In the genomic region with DNA sequence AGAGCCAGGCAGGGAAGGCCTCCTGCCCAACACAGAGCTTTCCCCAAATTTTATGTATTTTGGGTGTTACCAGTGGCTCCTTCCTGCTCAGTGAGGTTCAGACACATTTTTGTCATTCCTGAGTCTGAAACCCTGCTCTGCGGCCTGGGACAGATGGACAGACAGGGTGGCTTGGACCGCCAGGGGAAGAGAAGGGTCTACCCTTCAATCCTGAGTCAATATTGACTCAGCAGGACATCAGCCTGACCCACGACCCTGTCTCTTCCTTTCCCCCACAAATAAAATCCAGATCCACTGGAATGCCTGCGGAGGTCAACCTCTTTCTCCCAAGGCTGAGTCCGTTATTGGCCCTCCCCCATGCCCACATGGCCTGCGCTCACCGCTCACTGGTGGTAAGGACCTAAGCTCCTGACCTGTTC, we compare ENCODE assay signal across 9 mouse cellular contexts. TPM values are rescaled to one million over a fixed set of nuclear protein-coding genes. Genes with fewer than 3 reads are reported as not detected.
DNase-seq lines count a peak whose midpoint lies in the region; ATAC-seq and TF ChIP-seq lines count a peak whose summit lies in the region.
"Had no signal": no experiment of that assay in that cellular context is flagged by ENCODE, and none has a peak within 500 bp of the region (broad histone marks: within the 10 kb centered on the region; RNA-seq: fewer than 3 reads in every experiment).

No protein-coding gene starts in this region.

- H3K27me3 ChIP-seq in heart, embryonic 10.5 days (ENCODE audit: insufficient read depth, poor library complexity, severe bottlenecking): 0 out of 2 replicates have a peak, but pooled peaks cover 4% of the 10 kb centered on the region
- H3K27me3 ChIP-seq in testis, adult 2 months (ENCODE audit: control insufficient read depth, insufficient read depth, low read length): no peaks in the 10 kb centered on the region; the same call in 1 of the 2 replicates
- H3K27me3 ChIP-seq in liver, embryonic 11.5 days (replicated peaks; ENCODE audit: control insufficient read depth, insufficient read depth, low read length): peaks cover 49% of the 10 kb centered on the region

- DNase-seq in heart, embryonic 10.5 days (ENCODE audit: low spot score): no peak
- DNase-seq in heart, adult 18-20 months: no peak
- DNase-seq in testis, postnatal 10 days (ENCODE audit: low spot score): no peak
- no peak for DNase-seq in liver, embryonic 11.5 days (ENCODE audit: low spot score)
- no peak for DNase-seq in layer of hippocampus, adult 9-11 months
- DNase-seq in left cerebral cortex, adult 8-10 months (ENCODE audit: low spot score in 2 of 2): no peak
- no peak for DNase-seq in adrenal gland, postnatal 4 days (ENCODE audit: low spot score in 2 of 2)

- peaks cover 18% of the 10 kb centered on the region for H3K36me3 ChIP-seq in heart, embryonic 10.5 days
- H3K36me3 ChIP-seq in testis, adult 2 months (ENCODE audit: control insufficient read depth, insufficient read depth, low read length): no peaks in the 10 kb centered on the region
- peaks cover 7% of the 10 kb centered on the region for H3K36me3 ChIP-seq in liver, embryonic 11.5 days (ENCODE audit: control insufficient read depth, insufficient read depth, low read length)
- H3K36me3 ChIP-seq: G1E had no signal

- peak overlapping the region; percentile 82 for H3K27ac ChIP-seq in heart, embryonic 10.5 days
- peak overlapping the region; percentile 14 for H3K27ac ChIP-seq in testis, adult 2 months (ENCODE audit: control insufficient read depth, insufficient read depth, low read depth, low read length)
- peak overlapping the region; percentile 56; the same call in 1 of the 2 replicates for H3K27ac ChIP-seq in liver, embryonic 11.5 days (ENCODE audit: low read depth, low read length)

- no peak for TF ChIP-seq POLR2A in testis, adult 2 months (IDR thresholded peaks at IDR 0.05; ENCODE audit: control insufficient read depth, low read depth, low read length)

- no peaks in the 10 kb centered on the region for H3K9me3 ChIP-seq in heart, embryonic 10.5 days
- H3K9me3 ChIP-seq in liver, embryonic 11.5 days (ENCODE audit: control insufficient read depth, low read length): no peaks in the 10 kb centered on the region
- H3K9me3 ChIP-seq: G1E had no signal

- H3K4me1 ChIP-seq in heart, embryonic 10.5 days: peaks cover 91% of the 10 kb centered on the region
- H3K4me1 ChIP-seq in testis, adult 2 months (ENCODE audit: control insufficient read depth, insufficient read depth, low read length): peaks cover 11% of the 10 kb centered on the region
- peaks cover 57% of the 10 kb centered on the region for H3K4me1 ChIP-seq in liver, embryonic 11.5 days (replicated peaks; ENCODE audit: control insufficient read depth, insufficient read depth, low read length)

- H3K4me3 ChIP-seq in heart, embryonic 10.5 days: no peak overlapping the region
- H3K4me3 ChIP-seq in testis, adult 2 months (ENCODE audit: control insufficient read depth, low read depth, low read length): no peak overlapping the region
- H3K4me3 ChIP-seq in liver, embryonic 11.5 days (ENCODE audit: low read depth, low read length): no peak overlapping the region

- H3K4me2 ChIP-seq in liver, embryonic 11.5 days: 0 out of 2 replicates have a peak overlapping the region, but pooled peaks have one; percentile 7

- no peak for TF ChIP-seq CTCF in testis, adult 2 months (IDR thresholded peaks at IDR 0.05; ENCODE audit: control insufficient read depth, insufficient read depth, insufficient replicate concordance, low read depth, low read length)

- no peak overlapping the region for H3K9ac ChIP-seq in liver, embryonic 11.5 days (ENCODE audit: low read depth, low read length)

- WGBS in heart, embryonic 10.5 days: 23% methylated on average over 7 of the region's 7 CpGs
- WGBS in liver, embryonic 11.5 days: 33% methylated on average over 7 of the region's 7 CpGs

- ATAC-seq in liver, embryonic 11.5 days (replicated peaks; ENCODE audit: low FRiP score): no peak

RNA-seq across cellular contexts. Expression of gene Lrp1, which starts 4.7 kb away (rescaled TPM):
- polyA plus RNA-seq in heart, embryonic 10.5 days (2016; fragmentation: Nextera tagmentation; extraction: Ambion mirVana): 37.4 and 51.8 TPM in 2 replicates
- total RNA-seq in heart, adult 18-20 months (2021): 10 to 100 TPM; 65.2 to 69.7 TPM
- 20.8 and 25.9 TPM in 2 replicates for polyA plus RNA-seq in testis, adult 2 months (2012; rRNA removed)
- 35.7 and 36.8 TPM in 2 replicates for polyA plus RNA-seq in liver, embryonic 11.5 days (2014; fragmentation: Nextera tagmentation; extraction: Ambion mirVana)
- 100 to 1,000 TPM; 295 to 337 (median 306) TPM for total RNA-seq in left cerebral cortex, adult 8-10 months (2022)
- 100 to 1,000 TPM; 283 to 301 TPM for total RNA-seq in adrenal gland, postnatal 4 days (2021)

RNA-seq across cellular contexts. Expression of gene Stat6, which starts 26.5 kb away (rescaled TPM):
- polyA plus RNA-seq in heart, embryonic 10.5 days (2016; fragmentation: Nextera tagmentation; extraction: Ambion mirVana): 22.5 and 28.1 TPM in 2 replicates
- 10 to 100 TPM; 45.2 to 45.7 TPM for total RNA-seq in heart, adult 18-20 months (2021)
- 3.9 and 5.9 TPM in 2 replicates for polyA plus RNA-seq in testis, adult 2 months (2012; rRNA removed)
- polyA plus RNA-seq in liver, embryonic 11.5 days (2014; fragmentation: Nextera tagmentation; extraction: Ambion mirVana): 28.7 TPM in 2 replicates
- total RNA-seq in left cerebral cortex, adult 8-10 months (2022): 10 to 100 TPM; 13.5 to 17.1 (median 15.0) TPM
- 10 to 100 TPM; 72.7 to 78.0 TPM for total RNA-seq in adrenal gland, postnatal 4 days (2021)

RNA-seq across cellular contexts. Expression of gene Nemp1, which starts 50.4 kb away (rescaled TPM):
- 7.7 and 8.8 TPM in 2 replicates for polyA plus RNA-seq in heart, embryonic 10.5 days (2016; fragmentation: Nextera tagmentation; extraction: Ambion mirVana)
- 1 to 10 TPM; 3.6 to 3.8 TPM for total RNA-seq in heart, adult 18-20 months (2021)
- polyA plus RNA-seq in testis, adult 2 months (2012; rRNA removed): 46.8 and 58.1 TPM in 2 replicates
- polyA plus RNA-seq in liver, embryonic 11.5 days (2014; fragmentation: Nextera tagmentation; extraction: Ambion mirVana): 10.5 and 11.2 TPM in 2 replicates
- total RNA-seq in left cerebral cortex, adult 8-10 months (2022): 1 to 10 TPM; 4.7 to 6.1 (median 5.1) TPM
- 10 to 100 TPM; 11.6 to 13.2 TPM for total RNA-seq in adrenal gland, postnatal 4 days (2021)

RNA-seq across cellular contexts. Expression of gene Nab2, which starts 52.1 kb away (rescaled TPM):
- 11.4 and 12.6 TPM in 2 replicates for polyA plus RNA-seq in heart, embryonic 10.5 days (2016; fragmentation: Nextera tagmentation; extraction: Ambion mirVana)
- total RNA-seq in heart, adult 18-20 months (2021): 1 to 10 TPM; 4.8 to 5.3 TPM
- polyA plus RNA-seq in testis, adult 2 months (2012; rRNA removed): 24.6 and 26.2 TPM in 2 replicates
- polyA plus RNA-seq in liver, embryonic 11.5 days (2014; fragmentation: Nextera tagmentation; extraction: Ambion mirVana): 5.7 and 5.8 TPM in 2 replicates
- total RNA-seq in left cerebral cortex, adult 8-10 months (2022): 10 to 100 TPM; 36.5 to 55.0 (median 45.5) TPM
- total RNA-seq in adrenal gland, postnatal 4 days (2021): 10 to 100 TPM; 22.8 to 24.4 TPM

Comparison
In these comparisons a context has a peak if more than half of its experiments do, and no peak if none do; other contexts are left out.
1. H3K27ac ChIP-seq: peak in every context shown above with its lines; median percentile 82 in heart, embryonic 10.5 days; 56 in liver, embryonic 11.5 days; 14 in testis, adult 2 months.
2. RNA of gene Lrp1, which starts 4.7 kb away (total RNA-seq): 295 to 337 TPM in left cerebral cortex, adult 8-10 months and 283 to 301 TPM in adrenal gland, postnatal 4 days; 65.2 to 69.7 TPM in heart, adult 18-20 months; every median in the first group is over 4 times any median in the second.